Mouse (Mus musculus) limb, embryonic 12.5 days (tissue): ENCODE measurements around the gene Klk7. TPM values are rescaled to one million over a fixed set of nuclear protein-coding genes. Genes with fewer than 3 reads are reported as not detected.

ENCODE experiments used
- ATAC-seq: fragments of 200-750 bp; cut with Nextera tagmentation; 2 replicates; pipeline ENCODE4 v1.8.0; 2017; ENCODE audit warnings: low read depth, moderate TSS enrichment; ENCODE audit not compliant: insufficient number of reproducible peaks, insufficient read depth, low FRiP score, low TSS enrichment
- H3K27ac ChIP-seq: fragments of 300-500 bp; sonication (generic); 2 replicates; pipeline ENCODE4 v1.5.1; 2016; ENCODE audit warnings: mild to moderate bottlenecking, moderate library complexity
- H3K27me3 ChIP-seq: fragments of 300-500 bp; sonication (generic); 2 replicates; pipeline ENCODE4 v1.6.1; 2016; ENCODE audit warnings: mild to moderate bottlenecking, moderate library complexity
- H3K36me3 ChIP-seq: fragments of 300-500 bp; sonication (generic); 2 replicates; pipeline ENCODE4 v1.6.1; 2016; ENCODE audit warnings: mild to moderate bottlenecking, moderate library complexity
- H3K4me1 ChIP-seq: fragments of 300-500 bp; sonication (generic); replicated peaks from 2 replicates; pipeline ENCODE4 v1.6.1; 2016
- H3K4me2 ChIP-seq: fragments of 300-500 bp; sonication (generic); 2 replicates; pipeline ENCODE4 v1.6.1; 2016; ENCODE audit warnings: mild to moderate bottlenecking, moderate library complexity
- H3K4me3 ChIP-seq: fragments of 300-500 bp; sonication (generic); replicated peaks from 2 replicates; pipeline ENCODE4 v1.5.1; 2016; ENCODE audit warnings: mild to moderate bottlenecking
- H3K9ac ChIP-seq: fragments of 300-500 bp; sonication (generic); replicated peaks from 2 replicates; pipeline ENCODE4 v1.6.1; 2016; ENCODE audit warnings: mild to moderate bottlenecking, moderate library complexity
- H3K9me3 ChIP-seq: fragments of 300-500 bp; sonication (generic); 2 replicates; pipeline ENCODE4 v1.6.1; 2016; ENCODE audit warnings: mild to moderate bottlenecking, moderate library complexity
- WGBS: fragments of 180-500 bp; shearing (Covaris S2); methylation state at CpG from one replicate; pipeline ENCODE4 v1.1.7; 2016; 5-methylcytosine and 5-hydroxymethylcytosine counted together
- polyA plus RNA-seq: library from polyadenylated mRNA; unstranded; fragments of >200 nt; fragmentation: Nextera tagmentation; extraction: Ambion mirVana; gene quantifications from 2 replicates; pipeline ENCODE4 v1.2.1, GENCODE M21; 2016

Klk7 gene
- polyA plus RNA-seq, 1 experiment from 2014 or later: not detected

DNA sequence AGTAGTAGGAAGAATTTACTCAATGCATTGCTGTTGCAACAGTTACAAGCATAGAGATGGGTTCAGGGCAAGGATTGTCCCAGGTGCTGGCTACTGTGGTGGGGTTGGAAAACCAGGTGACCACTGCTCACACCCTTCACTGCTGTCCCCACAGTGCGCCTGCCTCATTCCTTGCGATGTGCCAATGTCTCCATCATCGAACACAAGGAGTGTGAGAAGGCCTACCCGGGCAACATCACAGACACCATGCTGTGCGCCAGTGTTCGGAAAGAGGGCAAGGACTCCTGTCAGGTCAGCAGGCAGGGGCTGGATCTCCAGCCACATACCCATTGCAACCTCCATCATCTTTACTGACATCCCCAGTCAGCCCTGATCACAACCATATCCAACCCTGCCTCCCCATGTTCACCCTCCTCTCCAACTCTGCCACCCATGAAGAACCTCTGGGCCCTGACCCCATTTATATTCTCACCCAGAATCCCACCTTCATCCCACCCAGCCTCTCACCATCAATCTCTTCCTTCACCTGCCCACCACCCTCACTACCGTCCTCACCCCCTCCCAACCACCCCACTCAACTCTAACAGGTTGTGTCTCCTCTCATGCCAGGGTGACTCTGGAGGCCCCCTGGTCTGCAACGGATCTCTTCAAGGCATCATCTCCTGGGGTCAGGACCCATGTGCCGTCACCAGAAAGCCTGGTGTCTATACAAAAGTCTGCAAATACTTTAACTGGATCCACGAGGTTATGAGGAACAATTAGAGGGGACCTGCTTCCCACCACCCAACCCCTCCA is 32.7 kb upstream of the Klk7 start:
- H3K27ac ChIP-seq: no peak overlapping the region
- no peaks in the 10 kb centered on the region for H3K9me3 ChIP-seq
- H3K9ac ChIP-seq: no peak overlapping the region
- H3K4me2 ChIP-seq: no peak overlapping the region
- H3K4me3 ChIP-seq: no peak overlapping the region
- ATAC-seq: no peak
- H3K27me3 ChIP-seq: peaks cover 14% of the 10 kb centered on the region
- peaks cover 5% of the 10 kb centered on the region; the same call in 1 of the 2 replicates for H3K4me1 ChIP-seq
- 90% methylated on average over 10 of the region's 10 CpGs for WGBS
- no peaks in the 10 kb centered on the region for H3K36me3 ChIP-seq

DNA sequence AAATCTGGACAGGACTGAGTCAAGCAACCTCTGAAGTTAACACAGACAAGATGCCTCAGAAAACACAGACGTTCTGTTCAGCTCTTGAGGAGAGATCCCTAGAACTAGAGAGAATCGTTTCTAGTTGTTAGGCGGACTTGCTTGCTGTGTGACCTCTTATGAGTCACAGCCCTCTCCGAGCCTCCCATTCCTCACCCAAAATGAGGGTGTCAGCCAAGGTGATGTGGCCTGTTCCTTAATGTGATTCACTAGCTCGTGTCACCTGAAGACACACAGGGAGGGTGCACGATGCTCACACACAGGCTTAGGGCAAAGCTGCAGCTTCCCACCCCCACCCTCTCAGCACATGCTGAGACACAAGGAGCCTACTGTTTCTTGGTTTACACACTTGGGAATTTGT is 30.9 kb upstream of the Klk7 start:
- H3K27me3 ChIP-seq: peaks cover 28% of the 10 kb centered on the region
- 60% methylated on average over 6 of the region's 6 CpGs for WGBS
- H3K9ac ChIP-seq: no peak overlapping the region
- H3K9me3 ChIP-seq: no peaks in the 10 kb centered on the region
- H3K27ac ChIP-seq: no peak overlapping the region
- ATAC-seq: no peak
- H3K4me3 ChIP-seq: no peak overlapping the region
- no peaks in the 10 kb centered on the region for H3K36me3 ChIP-seq
- H3K4me1 ChIP-seq: peaks cover 5% of the 10 kb centered on the region; the same call in 1 of the 2 replicates
- H3K4me2 ChIP-seq: no peak overlapping the region

DNA sequence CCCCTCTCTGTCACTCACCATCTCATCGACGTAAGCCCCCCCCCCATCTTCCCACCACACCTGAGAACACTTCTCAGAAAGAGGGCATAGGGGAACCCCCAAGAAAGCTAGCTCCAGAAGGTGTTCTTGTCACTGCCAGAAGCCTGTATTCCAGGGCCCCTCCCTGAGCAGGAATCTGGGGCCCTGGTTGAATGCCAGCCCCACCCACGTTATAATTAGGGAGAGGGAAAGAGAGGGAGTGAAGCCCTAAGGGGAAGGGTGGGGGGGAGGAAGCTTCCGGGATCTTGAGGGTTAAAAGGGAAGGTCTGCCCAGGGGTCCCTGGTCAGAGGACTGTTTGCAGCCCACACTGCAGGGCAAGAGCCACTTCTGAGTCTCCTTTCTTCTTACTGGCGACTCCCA is 30.3 kb upstream of the Klk7 start, which contains the start of gene Klk10:
Klk10 (plus strand) TSS at position 290 of the 400 bp plus-strand sequence.
- no peak for ATAC-seq
- Histone ChIP-seq H3K4me3 (no peak within 1 kb of the TSS), H3K9ac (no peak within 1 kb of the TSS), H3K4me2 (no peak within 1 kb of the TSS), H3K36me3 (no peaks in the 10 kb centered on the region), H3K9me3 (no peaks in the 10 kb centered on the region), H3K27me3 (peaks cover 28% of the 10 kb centered on the region), H3K4me1 (peaks cover 5% of the 10 kb centered on the region; the same call in 1 of the 2 replicates), H3K27ac (no peak within 1 kb of the TSS)
- 43% methylated on average over 5 of the region's 5 CpGs for WGBS

- Histone ChIP-seq H3K4me1 (peaks cover 5% of the 10 kb centered on the region; the same call in 1 of the 2 replicates), H3K4me2 (no peak overlapping the region), H3K4me3 (no peak overlapping the region), H3K9me3 (no peaks in the 10 kb centered on the region), H3K36me3 (no peaks in the 10 kb centered on the region), H3K9ac (no peak overlapping the region), H3K27me3 (peaks cover 28% of the 10 kb centered on the region), H3K27ac (no peak overlapping the region)
- no peak for ATAC-seq
- 87% methylated on average over 11 of the region's 11 CpGs for WGBS
These were observed 29.6 kb upstream of the Klk7 start for GRCm38 (mm10) chr7:43781541-43781940.

DNA sequence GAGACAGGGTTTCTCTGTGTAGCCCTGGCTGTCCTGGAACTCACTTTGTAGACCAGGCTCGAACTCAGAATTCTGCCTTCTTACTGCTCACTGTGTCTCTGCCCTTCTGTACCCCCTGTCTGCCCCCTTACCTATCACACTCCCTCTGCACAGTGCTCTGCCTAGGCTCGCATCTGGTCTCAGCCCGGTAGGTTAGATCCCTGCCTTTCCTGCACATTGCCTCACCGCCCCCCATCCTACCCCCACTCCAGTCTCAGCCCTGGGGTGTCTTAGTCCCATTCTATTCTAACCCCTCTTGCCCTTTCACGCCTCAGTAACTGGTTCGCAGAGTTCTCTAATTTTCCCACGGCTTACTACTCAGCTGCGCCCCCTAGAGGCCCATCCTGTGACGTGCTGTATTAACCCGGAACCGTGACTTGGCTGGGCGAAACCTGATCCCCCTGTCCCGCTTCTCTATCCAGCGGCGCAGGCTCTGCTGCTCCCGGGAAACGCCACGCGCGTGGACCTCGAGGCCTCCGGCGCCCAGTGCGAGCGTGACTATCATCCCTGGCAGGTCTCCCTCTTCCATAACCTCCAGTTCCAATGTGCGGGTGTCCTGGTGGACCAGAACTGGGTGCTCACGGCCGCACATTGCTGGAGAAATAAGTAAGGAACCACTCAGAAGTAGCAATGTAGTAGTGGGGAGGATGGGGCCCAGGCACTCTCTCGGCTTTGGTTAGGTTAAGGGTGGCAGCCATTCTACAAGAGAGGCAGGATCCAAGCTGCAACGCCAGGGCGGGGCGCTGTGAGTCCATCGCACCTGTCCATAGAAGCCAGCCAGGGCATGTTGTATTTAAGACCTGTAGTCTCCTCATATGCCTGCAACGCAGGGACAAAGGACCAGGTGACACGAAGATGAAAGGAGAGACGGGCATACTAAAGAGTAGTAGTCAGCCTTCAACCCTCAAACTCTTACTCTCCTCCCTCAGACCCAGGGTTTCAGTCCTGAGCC is 28.5 kb upstream of the Klk7 start:
- WGBS: 8% methylated on average over 36 of the region's 36 CpGs
- Histone ChIP-seq H3K27me3 (peaks cover 28% of the 10 kb centered on the region), H3K9ac (0 out of 2 replicates have a peak overlapping the region, but pooled peaks have one; percentile 40), H3K4me1 (peaks cover 5% of the 10 kb centered on the region; the same call in 1 of the 2 replicates), H3K36me3 (no peaks in the 10 kb centered on the region), H3K9me3 (no peaks in the 10 kb centered on the region), H3K4me2 (peak overlapping the region; percentile 59), H3K4me3 (peak overlapping the region; percentile 26), H3K27ac (no peak overlapping the region)
- peak; percentile 81; the same call in 1 of the 2 replicates for ATAC-seq

DNA sequence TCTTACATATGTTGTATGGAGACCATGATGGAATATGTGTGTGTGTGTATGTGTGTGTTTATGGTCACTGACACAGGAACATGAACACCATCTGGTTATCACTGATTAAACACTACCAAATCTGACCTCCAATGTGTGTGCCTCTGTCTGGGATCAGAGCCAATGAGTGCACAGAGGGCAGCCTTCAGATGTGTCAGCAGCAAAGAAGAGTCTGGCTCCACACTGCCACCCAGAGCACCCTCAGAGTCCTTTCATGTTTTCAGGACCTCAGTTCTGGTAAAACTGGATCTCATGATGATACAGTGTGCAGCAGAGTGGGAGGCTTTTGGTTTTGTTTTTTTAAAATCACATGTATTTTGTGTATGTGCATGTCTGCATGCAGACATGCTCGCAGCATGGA is 25.8 kb upstream of the Klk7 start:
- Histone ChIP-seq H3K9me3 (no peaks in the 10 kb centered on the region), H3K4me3 (no peak overlapping the region), H3K9ac (no peak overlapping the region), H3K27me3 (peaks cover 28% of the 10 kb centered on the region), H3K4me1 (peaks cover 5% of the 10 kb centered on the region; the same call in 1 of the 2 replicates), H3K4me2 (no peak overlapping the region), H3K36me3 (no peaks in the 10 kb centered on the region), H3K27ac (no peak overlapping the region)
- no peak for ATAC-seq
- 75% methylated on average over 1 of the region's 1 CpGs for WGBS

- Histone ChIP-seq H3K36me3 (no peaks in the 10 kb centered on the region), H3K4me2 (no peak overlapping the region), H3K4me1 (no peaks in the 10 kb centered on the region), H3K27me3 (peaks cover 16% of the 10 kb centered on the region), H3K9ac (no peak overlapping the region), H3K9me3 (no peaks in the 10 kb centered on the region), H3K4me3 (no peak overlapping the region), H3K27ac (no peak overlapping the region)
- 81% methylated on average over 3 of the region's 3 CpGs for WGBS
- ATAC-seq: no peak
These were observed 23.0 kb upstream of the Klk7 start for GRCm38 (mm10) chr7:43788096-43788495.

GRCm38 (mm10) chr7:43789295-43789694 is 21.8 kb upstream of the Klk7 start:
- WGBS: 70% methylated on average over 2 of the region's 2 CpGs
- Histone ChIP-seq H3K4me2 (no peak overlapping the region), H3K27ac (no peak overlapping the region), H3K9ac (no peak overlapping the region), H3K4me3 (no peak overlapping the region), H3K4me1 (no peaks in the 10 kb centered on the region), H3K27me3 (peaks cover 14% of the 10 kb centered on the region), H3K36me3 (no peaks in the 10 kb centered on the region), H3K9me3 (no peaks in the 10 kb centered on the region)
- no peak for ATAC-seq

DNA sequence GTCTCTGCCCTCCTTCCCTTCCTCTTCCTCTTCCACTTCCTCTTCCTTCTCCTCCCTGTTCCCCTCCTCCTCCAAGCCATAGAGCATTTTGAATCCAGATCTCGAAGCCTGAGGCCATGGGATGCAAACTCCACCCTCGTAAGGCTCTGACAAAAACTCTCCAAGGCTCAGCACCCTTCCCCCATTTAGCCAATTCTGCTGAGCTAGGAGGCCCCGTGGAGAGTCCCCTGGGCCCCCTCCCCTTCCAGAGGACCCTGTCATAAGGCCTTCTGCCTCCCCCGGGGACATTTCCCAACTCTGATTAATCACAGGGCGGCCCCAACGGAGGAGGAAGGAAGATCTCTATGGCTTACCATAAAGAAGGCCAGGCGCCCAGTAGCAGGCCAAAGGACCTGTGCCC is 19.5 kb upstream of the Klk7 start, which contains the start of gene Klk9:
Klk9 (plus strand) TSS at position 301 of the 400 bp plus-strand sequence.
- no peak within 1 kb of the TSS for H3K9ac ChIP-seq
- no peaks in the 10 kb centered on the region for H3K36me3 ChIP-seq
- peaks cover 33% of the 10 kb centered on the region for H3K27me3 ChIP-seq
- no peak within 1 kb of the TSS for H3K4me2 ChIP-seq
- peaks cover 2% of the 10 kb centered on the region; the same call in 1 of the 2 replicates for H3K4me1 ChIP-seq
- no peak for ATAC-seq
- 73% methylated on average over 7 of the region's 7 CpGs for WGBS
- H3K4me3 ChIP-seq: no peak within 1 kb of the TSS
- no peaks in the 10 kb centered on the region for H3K9me3 ChIP-seq
- no peak within 1 kb of the TSS for H3K27ac ChIP-seq

GRCm38 (mm10) chr7:43796355-43796754 is 14.7 kb upstream of the Klk7 start:
- WGBS: 7% methylated on average over 8 of the region's 8 CpGs
- H3K9me3 ChIP-seq: no peaks in the 10 kb centered on the region
- H3K27me3 ChIP-seq: peaks cover 59% of the 10 kb centered on the region
- H3K4me3 ChIP-seq: peak overlapping the region; percentile 52
- no peak overlapping the region for H3K9ac ChIP-seq
- no peak for ATAC-seq
- H3K36me3 ChIP-seq: no peaks in the 10 kb centered on the region
- H3K4me2 ChIP-seq: peak overlapping the region; percentile 76
- no peak overlapping the region for H3K27ac ChIP-seq
- H3K4me1 ChIP-seq: peaks cover 7% of the 10 kb centered on the region; the same call in 1 of the 2 replicates

DNA sequence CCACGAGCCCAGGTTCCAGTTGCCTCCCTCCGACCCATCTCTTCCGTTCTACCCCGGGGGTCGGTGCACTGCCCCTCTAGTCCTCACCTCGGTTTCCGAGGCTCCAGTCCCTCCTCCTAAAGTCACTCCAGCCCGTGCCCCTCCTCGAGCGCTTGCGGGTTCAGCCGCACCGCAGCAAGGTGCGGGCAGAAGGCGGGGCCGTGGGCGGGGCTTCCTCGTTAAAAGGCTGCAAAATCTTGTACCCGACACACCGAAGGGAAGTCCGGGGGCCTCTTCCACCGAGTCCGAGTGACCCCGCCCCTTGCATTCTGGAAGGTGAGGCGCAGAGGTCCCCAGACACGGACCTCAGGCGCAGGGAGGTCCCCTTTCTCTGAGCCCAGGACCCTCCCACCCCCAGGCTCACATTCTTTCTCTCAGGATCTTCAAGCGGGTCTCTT is 13.7 kb upstream of the Klk7 start, which contains the start of gene Klk8:
Klk8 (plus strand) TSS at position 245 of the 437 bp plus-strand sequence.
- Histone ChIP-seq H3K9me3 (no peaks in the 10 kb centered on the region), H3K4me3 (peak within 1 kb of the TSS; percentile 52), H3K27ac (no peak within 1 kb of the TSS), H3K27me3 (peaks cover 59% of the 10 kb centered on the region), H3K4me1 (peaks cover 7% of the 10 kb centered on the region; the same call in 1 of the 2 replicates), H3K9ac (peak within 1 kb of the TSS; percentile 56), H3K4me2 (peak within 1 kb of the TSS; percentile 76), H3K36me3 (no peaks in the 10 kb centered on the region)
- WGBS: under 1% methylated on average over 28 of the region's 28 CpGs
- peak; percentile 58; the same call in 1 of the 2 replicates for ATAC-seq
